28 mouse cellular contexts compared by ENCODE assay signal in the genomic region with DNA sequence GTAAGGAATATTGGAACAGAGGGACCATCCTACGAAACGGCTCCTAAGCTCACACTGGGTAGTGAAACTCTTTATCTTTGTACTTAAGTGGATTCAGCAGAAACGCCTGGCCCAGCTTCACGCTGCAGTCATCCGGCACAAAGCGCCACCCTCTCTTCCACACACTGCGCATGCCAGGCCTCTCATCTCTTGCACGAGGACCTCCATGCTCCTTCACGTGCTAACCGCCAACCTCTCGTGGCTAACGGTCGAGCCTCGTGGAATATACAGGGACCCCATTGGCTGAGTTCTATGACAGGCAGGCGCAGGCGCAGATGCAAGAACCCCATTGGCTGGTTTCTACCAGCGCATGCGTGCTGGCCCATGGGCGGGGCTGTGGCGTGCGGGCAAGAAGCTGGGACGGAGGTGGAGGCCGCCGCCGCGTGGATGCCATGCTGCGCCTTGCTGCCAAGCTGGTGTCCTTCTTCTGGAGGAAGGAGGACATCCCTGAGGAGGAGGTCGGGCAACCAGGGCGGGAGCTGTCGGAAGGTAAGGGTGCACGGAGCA. TPM values are rescaled to one million over a fixed set of nuclear protein-coding genes. Genes with fewer than 3 reads are reported as not detected.
DNase-seq lines count a peak whose midpoint lies in the region; ATAC-seq and TF ChIP-seq lines count a peak whose summit lies in the region.
"Had no signal": no experiment of that assay in that cellular context is flagged by ENCODE, and none has a peak within 500 bp of the region (broad histone marks: within the 10 kb centered on the region; RNA-seq: fewer than 3 reads in every experiment).

A gene (plus strand): TSS at position 376 of the 546 bp plus-strand sequence.

- intact Hi-C loops in heart, postnatal 25 days (cut with DNase I) = no loop called here

- no peak for ATAC-seq in heart, embryonic 13.5 days (ENCODE audit: extremely low read depth, insufficient number of reproducible peaks, low FRiP score, low TSS enrichment)
- no peak for ATAC-seq in granulocyte monocyte progenitor cell, adult 5-6 weeks (replicated peaks; ENCODE audit: poor library complexity, severe bottlenecking)
- ATAC-seq: forebrain, embryonic 13.5 days; liver, embryonic 12.5 days; Patski had no signal

- peak within 1 kb of the TSS; percentile 64 for H3K4me3 ChIP-seq in E14TG2a.4 (replicated peaks; ENCODE audit: low read length)
- H3K4me3 ChIP-seq in heart, embryonic 13.5 days = no peak within 1 kb of the TSS
- H3K4me3 ChIP-seq: forebrain, embryonic 13.5 days; limb, embryonic 12.5 days; liver, embryonic 12.5 days had no signal

- no peak within 1 kb of the TSS for H3K4me2 ChIP-seq in heart, embryonic 13.5 days
- H3K4me2 ChIP-seq: forebrain, embryonic 13.5 days; limb, embryonic 12.5 days; liver, embryonic 12.5 days; lung, embryonic 14.5 days; midbrain, embryonic 11.5 days had no signal

- no peaks in the 10 kb centered on the region for H3K36me3 ChIP-seq in E14TG2a.4 (ENCODE audit: insufficient read depth, low read length)
- no peaks in the 10 kb centered on the region for H3K36me3 ChIP-seq in heart, embryonic 13.5 days
- H3K36me3 ChIP-seq: limb, embryonic 12.5 days; liver, embryonic 12.5 days had no signal

- TF ChIP-seq CTCF in E14TG2a.4 (conservative IDR thresholded peaks at IDR 0.05; ENCODE audit: low read length) = no peak

- no peak within 1 kb of the TSS for H3K27ac ChIP-seq in heart, embryonic 13.5 days (replicated peaks)
- H3K27ac ChIP-seq: forebrain, embryonic 13.5 days; kidney, postnatal 0 days; limb, embryonic 12.5 days; liver, embryonic 12.5 days had no signal

- peak; percentile 85 for DNase-seq in ZHBTc4 (ENCODE audit: low read depth, low spot score)
- DNase-seq in heart, postnatal 25 days (ENCODE audit: low spot score) = no peak
- DNase-seq in lung, postnatal 25 days (ENCODE audit: low spot score) = no peak
- no peak for DNase-seq in urinary bladder, postnatal 25 days (ENCODE audit: low spot score)
- DNase-seq in thymus, postnatal 25 days = no peak
- DNase-seq: adrenal gland, postnatal 36 days; cerebellum, adult 11-12 months; kidney, adult 11 months; lung, embryonic 14.5 days; lung, postnatal 4 days; right cerebral cortex, adult 18-20 months; thymus, adult 18-20 months had no signal

- peaks cover 9% of the 10 kb centered on the region; the same call in 1 of the 2 replicates for H3K4me1 ChIP-seq in E14TG2a.4 (replicated peaks; ENCODE audit: low read depth, low read length)
- no peaks in the 10 kb centered on the region for H3K4me1 ChIP-seq in heart, embryonic 13.5 days
- H3K4me1 ChIP-seq: limb, embryonic 12.5 days; liver, embryonic 12.5 days had no signal

- 80% methylated on average over 31 of the region's 31 CpGs for WGBS in heart, embryonic 13.5 days

- peaks cover 12% of the 10 kb centered on the region; the same call in 1 of the 2 replicates for H3K9me3 ChIP-seq in E14TG2a.4 (ENCODE audit: low read length)
- H3K9me3 ChIP-seq in heart, embryonic 13.5 days = no peaks in the 10 kb centered on the region
- H3K9me3 ChIP-seq: forebrain, embryonic 13.5 days; limb, embryonic 12.5 days; liver, embryonic 12.5 days had no signal

- H3K9ac ChIP-seq in heart, embryonic 13.5 days = no peak within 1 kb of the TSS
- H3K9ac ChIP-seq: forebrain, embryonic 13.5 days; limb, embryonic 12.5 days; liver, embryonic 12.5 days; lung, embryonic 14.5 days had no signal

- H3K27me3 ChIP-seq in E14TG2a.4 (ENCODE audit: insufficient read depth, low read length) = peaks cover 65% of the 10 kb centered on the region
- no peaks in the 10 kb centered on the region for H3K27me3 ChIP-seq in heart, embryonic 13.5 days (replicated peaks)
- H3K27me3 ChIP-seq: forebrain, embryonic 13.5 days; limb, embryonic 12.5 days; liver, embryonic 12.5 days had no signal

RNA-seq across cellular contexts. Expression of the gene that starts here (rescaled TPM):
- polyA plus RNA-seq in heart, embryonic 13.5 days (2015; fragmentation: Nextera tagmentation; extraction: Ambion mirVana) = 62.8 and 67.4 TPM in 2 replicates
- total RNA-seq in heart, postnatal 25 days (2021) = 10 to 100 TPM; 76.7 to 85.6 TPM
- not detected in 2 replicates for total RNA-seq in granulocyte monocyte progenitor cell, adult 5-6 weeks (2014; fragmentation: Nextera tagmentation)
- total RNA-seq in granulocyte monocyte progenitor cell, adult 5-6 weeks (2017) = not detected in 2 replicates
- total RNA-seq: adrenal gland, postnatal 36 days; CH12.LX; gastrocnemius, adult 8-10 months; layer of hippocampus, postnatal 25 days had no signal
- polyA plus RNA-seq: forebrain, embryonic 13.5 days; frontal cortex, adult 2 months; hindbrain, embryonic 11.5 days; kidney, postnatal 0 days; limb, embryonic 12.5 days; liver, embryonic 12.5 days; lung, embryonic 14.5 days; midbrain, embryonic 11.5 days; neural tube, embryonic 11.5 days; Patski; small intestine, adult 2 months had no signal

Comparison
In these comparisons a context has a peak if more than half of its experiments do, and no peak if none do; other contexts are left out.
1. RNA of the gene that starts here (total RNA-seq): 76.7 to 85.6 TPM in heart, postnatal 25 days; not detected in granulocyte monocyte progenitor cell, adult 5-6 weeks; every median in the first group is over 10 times any median in the second.